Mouse (Mus musculus) lung, postnatal 0 days (tissue): ENCODE measurements around the gene Col19a1.

ENCODE experiments used
- CTCF ChIP-seq: IDR thresholded peaks from 2 replicates; pipeline ENCODE4 v1.5.1; 2016; ENCODE audit warnings: antibody characterized with exemption, mild to moderate bottlenecking
- EP300 ChIP-seq: IDR thresholded peaks from 2 replicates; pipeline ENCODE4 v1.6.1; 2016; ENCODE audit warnings: antibody characterized with exemption, mild to moderate bottlenecking, control low read depth

DNA sequence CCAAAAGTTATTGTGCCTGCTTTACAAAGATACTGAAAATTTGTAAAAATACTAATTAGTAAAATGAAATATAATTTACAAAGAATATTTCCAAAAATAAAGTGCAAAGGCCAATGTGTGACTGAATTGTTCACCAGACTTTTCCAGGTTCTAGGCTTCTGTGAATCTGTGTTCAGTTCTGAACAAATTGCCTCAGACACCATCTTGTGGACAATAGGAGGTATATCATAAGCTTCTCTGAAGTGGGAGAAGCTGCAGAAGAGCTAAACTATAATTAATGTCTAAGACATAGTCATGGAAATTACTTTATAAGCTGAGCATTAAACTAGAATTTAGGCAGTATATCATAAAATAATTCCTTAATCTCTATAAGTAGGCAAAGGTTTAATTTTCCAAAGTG lies 326.1 kb downstream of the Col19a1 start:
- TF ChIP-seq EP300, result no peak
- TF ChIP-seq CTCF, result no peak
